Mouse (Mus musculus): Measurements from ENCODE around the gene Hyal1.

The Hyal1 gene

GRCm38 (mm10) chr9:107594281-107595062 is 17.7 kb downstream of the Hyal1 start:
- no peak for DNase-seq (ENCODE audit: low spot score)

- no peak for DNase-seq (ENCODE audit: low spot score)
Measured at GRCm38 (mm10) chr9:107596619-107597569, 20.2 kb downstream of the Hyal1 start.

GRCm38 (mm10) chr9:107598385-107598784 is 21.7 kb downstream of the Hyal1 start:
- DNase-seq (ENCODE audit: low spot score) = no peak

- DNase-seq (ENCODE audit: low spot score) = no peak
Measured at GRCm38 (mm10) chr9:107599433-107599832, 22.7 kb downstream of the Hyal1 start.

GRCm38 (mm10) chr9:107599842-107600241 is 23.1 kb downstream of the Hyal1 start:
- DNase-seq (ENCODE audit: low spot score) = no peak

GRCm38 (mm10) chr9:107600745-107601144 is 24.0 kb downstream of the Hyal1 start:
- no peak for DNase-seq (ENCODE audit: low spot score)

- no peak for DNase-seq (ENCODE audit: low spot score)
Measured at GRCm38 (mm10) chr9:107601275-107601674, 24.5 kb downstream of the Hyal1 start.

GRCm38 (mm10) chr9:107602068-107602648 is 25.4 kb downstream of the Hyal1 start:
- DNase-seq (ENCODE audit: low spot score) = peak; percentile 87

GRCm38 (mm10) chr9:107603251-107603650 is 26.5 kb downstream of the Hyal1 start:
- DNase-seq (ENCODE audit: low spot score) = no peak

GRCm38 (mm10) chr9:107605041-107605661 is 28.4 kb downstream of the Hyal1 start:
- no peak for DNase-seq (ENCODE audit: low spot score)

GRCm38 (mm10) chr9:107606591-107606990 is 29.9 kb downstream of the Hyal1 start:
- no peak for DNase-seq (ENCODE audit: low spot score)

- no peak for DNase-seq (ENCODE audit: low spot score)
Measured at GRCm38 (mm10) chr9:107607036-107607435, 30.3 kb downstream of the Hyal1 start.

GRCm38 (mm10) chr9:107607653-107608245 is 31.0 kb downstream of the Hyal1 start:
- no peak for DNase-seq (ENCODE audit: low spot score)

GRCm38 (mm10) chr9:107608741-107609432 is 32.2 kb downstream of the Hyal1 start, which contains the start of gene Sema3b:
Sema3b (minus strand) TSS chr9:107609229.
- DNase-seq (ENCODE audit: low spot score) = no peak

GRCm38 (mm10) chr9:107609433-107609830 is 32.7 kb downstream of the Hyal1 start:
- no peak for DNase-seq (ENCODE audit: low spot score)

GRCm38 (mm10) chr9:107611456-107612190 is 34.9 kb downstream of the Hyal1 start:
- no peak for DNase-seq (ENCODE audit: low spot score)

GRCm38 (mm10) chr9:107612191-107612944 is 35.6 kb downstream of the Hyal1 start:
- DNase-seq (ENCODE audit: low spot score) = peak; percentile 94

- no peak for DNase-seq (ENCODE audit: low spot score)
Measured at GRCm38 (mm10) chr9:107612945-107613569, 36.3 kb downstream of the Hyal1 start.

- DNase-seq (ENCODE audit: low spot score) = no peak
Measured at GRCm38 (mm10) chr9:107615035-107615434, 38.3 kb downstream of the Hyal1 start.

Data from adipocyte (in vitro differentiated cells).